Mouse (Mus musculus): Measurements from ENCODE around the gene BC030867.
A peak's percentile ranks its signal among the peaks of the same experiment; 100 is the strongest.

BC030867 gene

GRCm38 (mm10) chr11:102248630-102249230 lies at the start of gene BC030867:
TSS of gene BC030867 (plus strand) at chr11:102248882.
- DNase-seq (ENCODE audit: low spot score in 2 of 2), result peak; percentile 91 to 92

DNA sequence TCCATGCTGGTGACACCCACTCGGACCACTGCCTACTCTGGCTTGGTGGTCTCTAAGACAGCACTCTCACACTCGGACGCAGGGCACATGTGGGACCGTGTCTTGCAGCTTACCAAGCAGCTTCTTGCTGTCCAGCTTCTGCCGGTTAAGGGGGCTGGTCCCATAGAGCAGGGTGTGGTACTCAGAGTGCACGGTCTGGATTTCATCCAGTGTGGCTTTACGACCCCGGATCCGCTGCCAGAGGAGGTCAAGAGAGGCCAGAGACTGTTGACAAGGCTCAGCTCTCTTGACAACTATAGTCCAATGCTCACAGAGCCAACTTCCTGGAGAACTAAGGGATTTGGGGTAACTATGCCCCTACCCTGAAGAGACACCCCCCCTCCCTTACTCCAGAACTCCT lies 48.8 kb upstream of the BC030867 start:
- DNase-seq (ENCODE audit: low spot score in 2 of 2), result no peak

- no peak for DNase-seq (ENCODE audit: low spot score in 2 of 2)
These were observed 47.3 kb upstream of the BC030867 start for GRCm38 (mm10) chr11:102201408-102201821.

GRCm38 (mm10) chr11:102206481-102206880 lies 42.2 kb upstream of the BC030867 start:
- DNase-seq (ENCODE audit: low spot score in 2 of 2), result no peak

DNA sequence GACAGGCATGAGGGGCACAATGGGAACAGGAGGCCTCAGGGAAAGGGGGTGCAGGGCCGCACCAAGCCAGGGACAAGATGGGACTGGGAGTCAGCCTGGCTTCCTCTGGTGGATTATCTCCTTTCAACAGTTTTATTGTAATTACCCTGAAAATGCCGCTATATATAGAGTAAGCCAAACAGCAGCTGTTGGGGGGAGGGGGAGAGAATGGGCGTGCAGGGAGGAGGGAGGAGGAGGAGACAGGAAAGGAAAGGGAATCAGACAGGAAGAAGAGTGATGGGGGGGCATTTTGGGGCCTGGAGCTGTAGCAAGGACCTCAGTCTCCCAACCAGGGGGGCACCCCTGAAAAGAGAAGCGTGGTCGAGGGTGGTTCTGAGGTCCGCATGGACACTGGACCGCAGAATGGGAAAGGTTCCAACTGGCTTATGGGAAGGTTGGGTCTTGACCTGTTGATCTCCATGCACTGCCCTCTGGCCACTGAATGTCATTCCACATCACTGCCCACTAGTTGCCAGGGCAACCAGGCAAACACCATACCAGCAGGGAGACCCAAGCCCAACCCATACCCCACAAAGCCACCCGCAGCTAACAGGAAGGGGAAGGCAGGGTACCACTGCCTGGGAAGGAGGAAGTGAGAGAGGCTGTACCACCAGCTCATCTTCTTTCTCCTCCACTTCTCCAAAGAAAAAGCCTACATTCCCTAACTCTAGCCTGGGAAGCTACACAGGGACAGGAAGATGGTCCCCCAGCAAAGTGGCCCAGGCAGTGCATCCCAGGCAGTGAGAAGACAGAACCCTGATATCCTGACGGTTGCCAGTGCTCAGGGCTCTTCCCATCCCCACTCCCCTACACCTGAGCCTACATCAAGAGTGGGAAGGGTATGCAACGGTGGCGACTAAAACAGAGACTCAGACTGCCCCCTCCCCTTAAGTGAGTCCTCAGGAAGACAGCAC lies 40.6 kb upstream of the BC030867 start:
- DNase-seq (ENCODE audit: low spot score in 2 of 2), result no peak

GRCm38 (mm10) chr11:102208846-102209245 lies 39.8 kb upstream of the BC030867 start:
- no peak for DNase-seq (ENCODE audit: low spot score in 2 of 2)

- DNase-seq (ENCODE audit: low spot score in 2 of 2), result no peak
These were observed 38.9 kb upstream of the BC030867 start for GRCm38 (mm10) chr11:102209742-102210141.

DNA sequence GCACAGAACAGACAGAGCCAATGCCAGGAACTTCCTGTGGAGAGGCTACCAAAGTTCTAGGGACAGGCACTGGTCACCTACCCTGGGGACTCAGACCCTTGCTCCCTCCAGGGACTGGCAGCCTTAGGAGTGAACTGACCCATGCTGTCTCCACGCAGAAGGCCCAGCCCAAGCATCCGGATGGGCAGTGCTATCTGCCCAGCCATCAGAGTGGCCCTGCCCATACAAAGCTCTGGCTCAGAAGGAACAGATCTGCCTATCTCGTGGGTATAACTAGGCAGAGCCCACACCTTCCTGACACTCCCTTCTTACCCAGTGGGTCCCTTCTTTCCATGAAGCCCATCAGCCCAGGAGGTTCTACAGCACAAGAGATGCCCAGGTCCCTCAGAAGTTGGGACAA lies 38.5 kb upstream of the BC030867 start:
- DNase-seq (ENCODE audit: low spot score in 2 of 2), result no peak

DNA sequence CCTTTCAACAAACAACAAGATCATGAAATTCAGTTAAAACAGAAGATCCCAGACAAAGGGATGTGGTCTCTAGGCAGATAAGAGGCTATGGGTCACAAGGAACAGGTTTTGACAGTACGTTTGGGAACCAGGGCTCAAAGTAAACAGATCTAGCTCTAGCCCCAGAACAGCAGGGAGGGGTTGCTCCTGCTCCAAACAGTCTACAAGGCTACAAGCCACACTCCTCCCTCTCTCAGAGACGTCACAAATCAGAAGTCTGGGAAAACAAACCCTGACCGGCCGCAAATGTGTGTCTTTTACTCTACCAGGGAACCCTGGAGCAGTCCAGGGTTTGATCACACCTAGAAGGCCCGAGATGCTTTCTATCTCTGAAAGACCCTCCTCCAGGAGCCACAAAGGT lies 37.7 kb upstream of the BC030867 start:
- DNase-seq (ENCODE audit: low spot score in 2 of 2), result no peak

GRCm38 (mm10) chr11:102211936-102212341 lies 36.7 kb upstream of the BC030867 start:
- no peak for DNase-seq (ENCODE audit: low spot score in 2 of 2)

- no peak for DNase-seq (ENCODE audit: low spot score in 2 of 2)
These were observed 34.1 kb upstream of the BC030867 start for GRCm38 (mm10) chr11:102214430-102215156.

GRCm38 (mm10) chr11:102215511-102215910 lies 33.2 kb upstream of the BC030867 start:
- DNase-seq (ENCODE audit: low spot score in 2 of 2), result no peak

GRCm38 (mm10) chr11:102216056-102216885 lies 32.4 kb upstream of the BC030867 start:
- no peak for DNase-seq (ENCODE audit: low spot score in 2 of 2)

DNA sequence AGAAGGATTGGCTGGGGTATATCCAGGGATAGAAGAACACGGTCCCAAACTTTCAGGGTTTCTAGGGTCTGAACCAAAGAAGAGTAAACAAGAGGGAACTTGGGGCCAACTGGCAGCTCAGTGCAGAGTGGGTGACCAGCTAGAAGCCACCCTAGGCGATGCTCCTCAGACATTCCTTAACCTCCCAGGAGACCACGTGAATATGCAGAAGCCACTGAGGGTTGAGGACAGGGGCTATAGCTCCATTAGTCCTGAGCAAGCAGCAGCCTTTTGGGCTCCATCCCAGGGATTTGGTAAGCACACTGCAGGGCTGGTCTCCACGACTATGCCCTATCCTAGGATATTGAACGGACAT lies 31.8 kb upstream of the BC030867 start:
- no peak for DNase-seq (ENCODE audit: low spot score in 2 of 2)

DNA sequence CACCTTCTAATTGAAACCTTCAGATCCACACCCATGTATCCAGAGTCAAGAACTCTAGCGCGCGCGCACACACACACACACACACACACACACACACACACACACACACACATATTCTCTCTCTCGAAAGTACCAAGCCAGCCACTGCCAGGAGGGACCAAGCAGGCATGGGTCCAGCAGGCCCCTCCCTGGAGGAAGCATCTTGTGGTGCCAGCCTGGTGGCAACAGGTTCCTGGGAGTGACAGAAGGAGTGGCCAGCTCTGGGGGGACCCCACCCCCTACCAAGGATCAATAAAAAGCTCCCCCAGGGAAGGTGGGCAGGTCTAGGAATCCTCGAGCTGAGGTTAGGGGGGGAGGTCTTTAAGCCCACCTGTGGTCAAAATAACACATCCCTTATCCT lies 31.3 kb upstream of the BC030867 start:
- no peak for DNase-seq (ENCODE audit: low spot score in 2 of 2)

DNA sequence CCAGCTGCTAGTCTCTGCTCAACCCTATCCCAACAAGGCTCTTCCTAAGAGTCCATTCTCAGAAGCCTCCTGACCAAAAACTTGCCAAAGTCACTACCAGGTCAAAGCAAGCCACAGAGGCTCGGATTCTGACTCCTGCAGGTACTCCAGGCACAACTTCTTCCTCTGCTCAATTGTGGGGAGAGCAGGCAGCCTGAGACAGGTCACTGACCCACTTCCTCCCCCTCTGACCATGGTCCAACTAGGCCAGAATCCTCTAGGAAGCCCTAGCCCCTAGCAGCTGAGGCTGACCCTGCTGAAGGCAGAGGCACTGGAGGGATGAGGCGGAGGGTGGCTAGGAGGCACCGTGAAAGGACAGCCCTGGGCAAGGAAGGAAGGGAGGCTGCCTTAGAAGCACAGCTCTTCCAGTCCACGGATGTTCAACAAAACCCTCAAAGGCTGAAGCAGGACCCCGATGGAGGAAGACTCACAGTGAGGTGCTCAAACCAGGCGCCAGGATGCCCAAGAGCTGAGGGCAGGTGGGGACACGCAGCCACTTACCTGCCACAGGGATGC lies 30.7 kb upstream of the BC030867 start:
- DNase-seq (ENCODE audit: low spot score in 2 of 2), result no peak

- DNase-seq (ENCODE audit: low spot score in 2 of 2), result peak; percentile 88 to 95
These were observed 29.9 kb upstream of the BC030867 start for GRCm38 (mm10) chr11:102218783-102219182.

- DNase-seq (ENCODE audit: low spot score in 2 of 2), result no peak
These were observed 29.3 kb upstream of the BC030867 start for GRCm38 (mm10) chr11:102219247-102219993.

GRCm38 (mm10) chr11:102219994-102220346 lies 28.7 kb upstream of the BC030867 start:
- no peak for DNase-seq (ENCODE audit: low spot score in 2 of 2)

- DNase-seq (ENCODE audit: low spot score in 2 of 2), result no peak
These were observed 28.2 kb upstream of the BC030867 start for GRCm38 (mm10) chr11:102220451-102220850.
